Mouse (Mus musculus) cortical plate, adult 2 months (tissue): ENCODE data around the gene Cbr1. TPM values are rescaled to one million over a fixed set of nuclear protein-coding genes. Genes with fewer than 3 reads are reported as not detected.

Experiments used
- H3K27ac ChIP-seq: fragments of 200-500 bp; 2 replicates; pipeline ENCODE4 v1.5.1; 2012; ENCODE audit warnings: low read length, control low read depth, inconsistent platforms; ENCODE audit not compliant: insufficient read depth
- H3K4me1 ChIP-seq: fragments of 200-500 bp; 2 replicates; pipeline ENCODE4 v1.6.1; 2011; ENCODE audit warnings: low read length; ENCODE audit not compliant: control insufficient read depth, insufficient read depth
- H3K4me3 ChIP-seq: fragments of 200-500 bp; 2 replicates; pipeline ENCODE4 v1.5.1; 2011; ENCODE audit warnings: mild to moderate bottlenecking, low read length, control low read depth; ENCODE audit not compliant: insufficient read depth
- CTCF ChIP-seq: fragments of 200-500 bp; IDR thresholded peaks from 2 replicates; pipeline ENCODE4 v1.5.1; 2011; ENCODE audit warnings: mild to moderate bottlenecking, control low read depth, low read length; ENCODE audit not compliant: insufficient read depth; ENCODE audit errors: extremely low read depth
- POLR2A ChIP-seq: fragments of 200-500 bp; IDR thresholded peaks from 2 replicates; pipeline ENCODE4 v1.6.1; 2011; ENCODE audit warnings: mild to moderate bottlenecking, low read length, control low read depth; ENCODE audit not compliant: insufficient read depth; ENCODE audit errors: extremely low read depth
- polyA plus RNA-seq: library from polyadenylated mRNA; depleted of rRNA; stranded (reverse); fragments of >200 nt; gene quantifications from 2 replicates; pipeline ENCODE4 v1.2.3, GENCODE M21; 2012; rRNA removed

Gene Cbr1
- polyA plus RNA-seq: 121 and 132 TPM in 2 replicates

GRCm38 (mm10) chr16:93605553-93605952 lies at the start of gene Cbr1:
TSS of gene Cbr1 (plus strand) at chr16:93605853.
- H3K4me3 ChIP-seq: peak within 1 kb of the TSS; percentile 71; the same call in 1 of the 2 replicates
- no peak for TF ChIP-seq POLR2A
- TF ChIP-seq CTCF: no peak
- H3K4me1 ChIP-seq: no peaks in the 10 kb centered on the region; the same call in 1 of the 2 replicates
- no peak within 1 kb of the TSS for H3K27ac ChIP-seq

DNA sequence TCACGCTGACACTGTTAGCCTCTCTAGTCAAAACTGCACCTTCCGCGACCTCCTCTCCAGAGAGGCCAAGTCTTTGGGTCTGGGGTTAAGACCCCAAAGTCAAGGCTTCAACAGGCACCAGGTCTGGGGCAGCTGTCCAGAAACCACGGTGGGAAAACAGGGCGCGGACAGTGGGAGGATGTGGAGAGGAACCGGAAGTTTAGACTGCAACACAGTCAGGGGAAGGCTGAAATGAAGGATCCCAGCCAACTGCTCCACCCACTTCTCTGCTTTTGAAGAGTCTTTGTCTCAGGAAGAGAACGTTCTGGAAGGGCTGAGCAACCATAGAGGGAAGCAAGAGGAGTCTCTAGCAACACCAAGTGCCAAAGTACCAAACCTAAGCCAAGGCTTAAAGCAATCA lies 48.0 kb upstream of the Cbr1 start:
- no peak for TF ChIP-seq POLR2A
- no peak for TF ChIP-seq CTCF
- Histone ChIP-seq H3K4me3 (no peak overlapping the region), H3K27ac (no peak overlapping the region), H3K4me1 (no peaks in the 10 kb centered on the region)

DNA sequence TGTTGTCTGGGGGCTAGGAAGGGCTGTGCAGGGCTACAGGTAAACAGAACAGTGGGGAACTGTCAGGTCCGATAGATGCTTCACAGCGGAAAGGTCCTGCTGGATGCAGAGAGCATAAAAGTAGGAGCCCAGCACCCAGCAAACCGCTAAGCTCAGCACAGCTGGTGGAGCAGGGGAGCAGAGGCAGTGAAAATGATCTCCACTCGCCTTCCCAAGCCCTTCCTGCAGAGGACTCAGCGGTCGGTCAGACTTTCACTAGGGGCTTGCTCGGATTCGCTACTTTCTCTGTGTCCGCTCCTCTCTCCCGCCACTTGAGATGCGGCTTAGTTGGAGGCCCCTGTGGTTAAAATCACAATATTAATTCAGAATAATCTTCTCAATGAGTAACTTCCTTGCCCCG lies 47.2 kb upstream of the Cbr1 start:
- TF ChIP-seq POLR2A (no peak), CTCF (no peak)
- Histone ChIP-seq H3K4me3 (no peak overlapping the region), H3K4me1 (no peaks in the 10 kb centered on the region), H3K27ac (no peak overlapping the region)

DNA sequence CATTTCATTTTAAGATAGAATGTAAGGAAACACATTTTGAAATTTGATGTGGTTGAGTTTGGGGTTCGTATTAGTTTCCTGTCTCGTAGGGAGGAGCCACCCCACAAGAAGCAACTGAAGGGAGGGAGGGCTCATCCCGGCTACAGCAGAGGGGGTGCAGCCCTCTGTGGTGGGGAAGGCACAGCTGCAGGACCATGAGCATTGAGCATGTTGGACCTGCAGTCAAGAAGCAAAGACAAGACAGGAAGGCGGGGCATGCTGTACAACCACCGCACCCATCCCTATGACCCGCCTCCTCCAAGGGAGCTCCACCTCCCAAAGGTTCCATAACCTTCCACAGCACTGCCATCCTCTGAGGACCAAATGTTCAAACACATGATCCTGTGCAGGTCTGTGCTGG lies 33.3 kb upstream of the Cbr1 start:
- Histone ChIP-seq H3K27ac (no peak overlapping the region), H3K4me1 (no peaks in the 10 kb centered on the region), H3K4me3 (no peak overlapping the region)
- TF ChIP-seq CTCF (no peak), POLR2A (no peak)

- Histone ChIP-seq H3K27ac (no peak overlapping the region), H3K4me3 (no peak overlapping the region), H3K4me1 (no peaks in the 10 kb centered on the region)
- TF ChIP-seq CTCF (no peak), POLR2A (no peak)
These were observed 32.2 kb upstream of the Cbr1 start for GRCm38 (mm10) chr16:93573434-93573833.

GRCm38 (mm10) chr16:93574521-93575191 lies 31.0 kb upstream of the Cbr1 start:
- Histone ChIP-seq H3K4me1 (no peaks in the 10 kb centered on the region), H3K4me3 (no peak overlapping the region), H3K27ac (no peak overlapping the region)
- TF ChIP-seq CTCF: no peak

DNA sequence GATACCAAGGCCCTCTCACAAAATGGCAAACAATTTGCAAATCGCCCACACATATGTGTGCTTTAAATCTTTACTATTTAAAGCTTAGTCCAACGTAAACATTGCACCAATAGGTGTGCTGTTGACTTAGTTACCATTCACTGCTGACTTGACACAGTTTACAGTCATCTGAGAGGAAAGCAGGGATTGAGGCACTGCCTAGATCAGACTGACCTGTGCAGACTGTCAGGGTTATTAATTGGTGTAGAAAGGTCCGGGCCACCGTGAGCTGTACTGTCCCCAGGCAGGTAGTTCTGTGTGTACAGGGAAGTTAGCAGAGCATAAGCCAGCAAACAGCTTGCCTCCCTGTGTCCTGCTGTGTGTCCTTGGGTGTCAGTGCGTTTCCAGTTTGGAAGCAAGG lies 30.1 kb upstream of the Cbr1 start:
- no peak overlapping the region for H3K4me3 ChIP-seq
- no peaks in the 10 kb centered on the region for H3K4me1 ChIP-seq
- no peak for TF ChIP-seq CTCF
- TF ChIP-seq POLR2A: no peak
- H3K27ac ChIP-seq: no peak overlapping the region

GRCm38 (mm10) chr16:93576412-93577082 lies 29.1 kb upstream of the Cbr1 start:
- H3K4me1 ChIP-seq: no peaks in the 10 kb centered on the region
- H3K27ac ChIP-seq: no peak overlapping the region
- no peak overlapping the region for H3K4me3 ChIP-seq
- peak; percentile 96 for TF ChIP-seq CTCF
- no peak for TF ChIP-seq POLR2A

DNA sequence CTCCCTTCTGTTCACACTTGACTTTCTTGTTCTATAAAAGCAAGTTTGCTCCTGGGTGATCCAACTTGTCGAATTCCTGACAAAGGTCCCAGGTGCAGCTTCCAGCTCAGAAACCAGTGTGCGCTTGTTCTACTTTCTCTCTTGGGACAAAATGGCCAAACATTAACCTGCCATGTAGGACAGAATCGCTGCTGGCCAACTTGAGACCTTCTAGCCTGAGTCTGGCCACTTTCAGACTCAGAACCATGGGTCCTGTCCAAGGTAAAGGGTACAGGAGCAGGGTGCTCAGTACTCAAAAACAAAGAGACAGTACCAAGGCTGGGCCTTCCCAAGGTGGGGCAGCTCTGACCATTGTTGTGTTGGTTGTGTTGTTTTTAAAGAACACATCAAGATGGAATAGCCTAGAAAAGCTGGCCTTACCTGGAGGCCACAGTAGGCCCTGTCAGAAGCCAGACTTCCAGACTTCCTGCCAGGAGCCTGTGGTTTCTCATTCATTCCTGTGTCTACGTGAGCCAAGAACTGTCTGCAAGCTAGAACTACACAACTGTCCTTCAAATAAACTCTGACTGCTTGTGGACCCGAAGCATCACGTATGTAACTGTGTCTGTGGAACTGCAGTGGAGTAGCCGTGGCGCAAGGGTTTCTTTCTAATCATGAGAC lies 27.2 kb upstream of the Cbr1 start:
- Histone ChIP-seq H3K27ac (no peak overlapping the region), H3K4me1 (no peaks in the 10 kb centered on the region), H3K4me3 (no peak overlapping the region)
- TF ChIP-seq POLR2A (no peak), CTCF (no peak)

GRCm38 (mm10) chr16:93581125-93581524 lies 24.5 kb upstream of the Cbr1 start:
- TF ChIP-seq CTCF (no peak), POLR2A (no peak)
- H3K27ac ChIP-seq: no peak overlapping the region
- no peaks in the 10 kb centered on the region for H3K4me1 ChIP-seq
- H3K4me3 ChIP-seq: no peak overlapping the region
